Mouse (Mus musculus) cortical plate, adult 2 months (tissue): Measurements from ENCODE around the gene Vasn.

Experiments
- CTCF ChIP-seq: fragments of 200-500 bp; IDR thresholded peaks from 2 replicates; pipeline ENCODE4 v1.5.1; 2011; ENCODE audit warnings: mild to moderate bottlenecking, control low read depth, low read length; ENCODE audit not compliant: insufficient read depth; ENCODE audit errors: extremely low read depth
- POLR2A ChIP-seq: fragments of 200-500 bp; IDR thresholded peaks from 2 replicates; pipeline ENCODE4 v1.6.1; 2011; ENCODE audit warnings: mild to moderate bottlenecking, low read length, control low read depth; ENCODE audit not compliant: insufficient read depth; ENCODE audit errors: extremely low read depth

DNA sequence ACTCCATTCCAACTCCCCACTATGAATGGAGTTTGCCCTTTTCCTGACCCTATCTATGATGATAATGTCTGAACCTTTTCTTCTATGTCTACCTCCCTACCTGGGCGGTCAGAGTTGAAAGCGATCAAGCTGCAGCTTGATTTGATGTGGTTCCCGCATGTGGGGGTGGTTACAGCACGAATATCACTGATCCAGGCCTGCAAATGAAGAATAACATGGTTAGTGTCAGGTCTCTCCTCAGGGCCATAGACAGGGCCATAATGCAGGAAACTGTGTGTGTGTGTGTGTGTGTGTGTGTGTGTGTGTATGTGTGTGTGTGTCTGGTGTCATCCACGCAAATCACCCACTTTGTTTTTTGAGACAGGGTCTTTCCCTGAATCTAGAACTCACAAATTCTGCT is 37.1 kb downstream of the Vasn start:
- TF ChIP-seq POLR2A (no peak), CTCF (no peak)
